19 mouse cellular contexts compared by ENCODE assay signal in genomic region chr1:135180830-135181229, GRCm38 (mm10). TPM values are rescaled to one million over a fixed set of nuclear protein-coding genes. Genes with fewer than 3 reads are reported as not detected.
"Had no signal": no experiment of that assay in that cellular context is flagged by ENCODE, and none has a peak within 500 bp of the region (broad histone marks: within the 10 kb centered on the region; RNA-seq: fewer than 3 reads in every experiment).

No protein-coding gene starts in this region.

- ATAC-seq: liver, postnatal 0 days had no signal

- DNase-seq: kidney, adult 2 months; kidney, postnatal 36 days; liver; liver, embryonic 13.5 days; liver, postnatal 0 days; lung, postnatal 14 days; retina, postnatal 1 day; right cerebral cortex, postnatal 4 days; thymus, adult 2 months; thymus, postnatal 25 days had no signal

- H3K27ac ChIP-seq: kidney, postnatal 0 days; layer of hippocampus, adult 2 months; limb, embryonic 12.5 days; liver, embryonic 13.5 days; lung, embryonic 15.5 days; macrophage; midbrain, embryonic 12.5 days had no signal

- H3K9ac ChIP-seq: limb, embryonic 12.5 days; liver, embryonic 13.5 days; liver, postnatal 0 days; lung, embryonic 15.5 days; midbrain, embryonic 12.5 days had no signal

- H3K4me3 ChIP-seq: layer of hippocampus, adult 2 months; limb, embryonic 12.5 days; liver, embryonic 13.5 days; lung, embryonic 15.5 days; megakaryocyte, embryonic 14.5 days; midbrain, embryonic 12.5 days had no signal

- H3K27me3 ChIP-seq: limb, embryonic 12.5 days; lung, embryonic 15.5 days; midbrain, embryonic 12.5 days had no signal

- H3K4me1 ChIP-seq: limb, embryonic 12.5 days; lung, embryonic 15.5 days; midbrain, embryonic 12.5 days had no signal

- H3K9me3 ChIP-seq: limb, embryonic 12.5 days; liver, embryonic 13.5 days; lung, embryonic 15.5 days; midbrain, embryonic 12.5 days had no signal

- H3K36me3 ChIP-seq: limb, embryonic 12.5 days; liver, embryonic 13.5 days; lung, embryonic 15.5 days; midbrain, embryonic 12.5 days had no signal

- H3K4me2 ChIP-seq: limb, embryonic 12.5 days; liver, embryonic 13.5 days; lung, embryonic 15.5 days; midbrain, embryonic 12.5 days had no signal

RNA-seq across cellular contexts. Expression of gene Gpr37l1, which starts 13.3 kb away (rescaled TPM):
- polyA plus RNA-seq: kidney, postnatal 0 days; limb, embryonic 12.5 days; liver, embryonic 13.5 days; liver, postnatal 0 days; macrophage; midbrain, embryonic 12.5 days; neural tube, embryonic 11.5 days; testis, adult 2 months had no signal
